Mouse (Mus musculus) monocyte, adult 59 days (primary cell): ENCODE results near the gene Synrg. TPM values are rescaled to one million over a fixed set of nuclear protein-coding genes. Genes with fewer than 3 reads are reported as not detected.

Experiments used
- total RNA-seq, 2 experiments: library from RNA; stranded (reverse); gene quantifications; one replicate each; pipeline ENCODE4 v1.2.4; 2023

Gene Synrg
- total RNA-seq: 10 to 100 TPM; 56.0 to 61.6 TPM

DNA sequence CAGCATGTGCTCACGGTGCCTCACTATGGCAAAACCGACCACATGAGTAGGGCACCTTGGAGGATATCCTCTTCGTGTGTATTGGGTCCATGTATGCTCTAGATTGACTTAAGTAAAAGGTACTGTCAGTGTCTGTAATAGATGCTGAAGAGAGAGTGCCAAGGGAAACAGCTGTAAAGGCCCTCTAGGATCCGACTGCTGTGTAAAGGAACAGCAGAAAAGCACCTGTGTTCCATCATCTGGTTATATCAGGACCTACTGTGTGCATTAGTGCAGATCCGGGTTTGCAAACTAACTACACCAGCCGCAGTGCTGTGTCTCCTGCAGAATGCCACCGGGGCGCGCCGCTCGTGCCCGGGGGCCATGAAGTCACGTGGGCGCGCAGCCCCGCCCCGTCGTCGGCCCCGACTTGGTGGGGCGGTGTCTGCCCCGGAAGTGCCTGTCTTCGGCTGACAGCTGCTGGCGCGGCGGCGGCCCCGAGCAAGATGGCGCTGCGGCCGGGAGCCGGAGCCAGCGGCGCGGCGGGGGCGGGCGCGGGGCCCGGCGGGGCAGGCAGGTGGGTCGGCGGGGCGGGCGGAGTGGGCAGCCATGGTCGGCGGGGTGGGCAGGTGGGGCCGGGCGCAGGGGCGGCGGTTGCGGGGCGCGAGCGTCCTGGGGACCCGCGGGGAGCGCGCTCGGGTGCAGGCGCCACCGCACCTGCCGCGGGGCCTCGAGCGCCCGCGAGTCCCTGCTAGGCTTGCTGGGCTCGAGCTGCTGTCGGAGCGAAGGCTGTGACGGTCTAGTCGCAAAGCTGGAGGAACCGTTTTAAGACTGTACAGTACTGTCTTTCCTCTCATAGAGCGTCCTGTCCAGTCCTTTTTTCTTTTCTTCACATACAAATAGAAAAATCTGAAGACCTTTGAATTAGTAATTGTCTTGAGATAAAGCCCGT is at the start of gene Synrg:
Gene Synrg (plus strand): TSS at position 438 of the 931 bp plus-strand sequence.

DNA sequence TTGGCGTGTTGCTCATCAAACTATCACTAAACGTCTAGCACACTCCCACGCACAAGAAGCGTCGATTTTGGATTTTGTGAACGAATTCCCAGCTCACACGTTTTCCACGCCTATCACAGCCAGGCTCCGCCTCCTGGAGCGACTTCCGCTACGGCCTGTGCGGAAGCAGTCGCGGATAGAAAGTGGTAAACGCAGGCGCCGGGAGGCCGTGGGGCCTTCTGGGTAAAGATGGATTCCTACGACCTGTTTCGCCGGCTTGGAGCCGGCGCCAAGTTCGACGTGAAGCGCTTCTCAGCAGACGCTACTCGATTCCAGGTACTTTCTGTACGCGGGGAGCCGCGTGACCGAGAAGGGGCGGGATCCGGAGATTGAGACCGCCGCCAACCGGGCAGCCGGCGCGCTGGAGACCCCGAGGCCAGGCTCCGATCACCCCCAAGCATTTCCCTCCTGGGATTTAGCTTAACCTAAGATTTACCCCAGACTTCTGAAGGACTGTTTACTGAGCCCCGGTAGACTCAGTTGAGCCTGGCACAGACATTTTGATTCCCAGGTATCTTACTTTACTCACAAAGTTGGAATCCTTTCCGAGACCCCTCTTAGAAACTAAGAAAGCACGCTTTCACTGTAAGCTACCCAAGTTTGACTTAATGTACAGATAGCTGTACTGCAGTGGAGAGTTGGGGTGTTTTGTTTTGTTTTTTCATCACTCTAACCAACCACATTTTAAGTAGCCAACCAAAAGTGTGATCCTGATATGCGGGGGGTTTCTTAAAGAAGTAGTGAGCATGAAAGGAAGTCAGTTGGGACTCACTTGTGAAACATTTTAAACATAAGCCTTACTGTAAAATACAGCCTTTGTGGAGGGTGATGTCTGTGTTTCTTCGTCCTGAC is 22.0 kb upstream of the Synrg start, which contains the start of gene Ddx52:
Gene Ddx52 (plus strand): TSS at position 113 of the 891 bp plus-strand sequence.

DNA sequence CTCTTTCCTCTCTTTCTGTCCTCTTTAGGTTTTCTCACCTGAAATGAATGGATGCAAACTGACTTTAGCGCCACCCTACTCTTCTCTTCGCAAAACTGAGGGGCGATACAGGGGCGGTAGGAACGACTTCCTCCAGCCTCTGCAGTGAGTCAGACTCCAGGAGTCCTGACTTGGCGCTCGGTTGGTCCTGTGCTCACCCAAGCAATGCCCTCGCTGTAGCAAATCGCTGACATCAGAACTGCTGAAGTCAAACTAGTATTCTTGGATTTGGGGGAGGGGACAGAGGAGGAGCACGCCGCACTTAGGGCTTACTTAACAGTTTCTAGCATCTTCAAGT is 104.8 kb downstream of the Synrg start, which contains the start of gene Dusp14:
Gene Dusp14 (minus strand): TSS at position 228 of the 337 bp plus-strand sequence.

Other genes with a start within 250 kb of the Synrg start
- not detected for gene Wfdc21, start 217.5 kb upstream of the Synrg start, total RNA-seq
- 10 to 100 TPM; 20.8 to 23.0 TPM for gene Heatr6, start 210.7 kb upstream of the Synrg start, total RNA-seq
- gene Hnf1b, start 114.4 kb upstream of the Synrg start, total RNA-seq: not detected
- gene Ddx52, start 22.4 kb upstream of the Synrg start, total RNA-seq: 10 to 100 TPM; 25.6 to 28.6 TPM
- gene Dusp14, start 104.8 kb downstream of the Synrg start, total RNA-seq: under 1 TPM in 1 of 2 experiments, not detected in 1; 0.49 TPM
- gene Tada2a, start 165.2 kb downstream of the Synrg start, total RNA-seq: 1 to 10 TPM; 4.6 to 6.2 TPM
- gene Acaca, start 165.2 kb downstream of the Synrg start, total RNA-seq: 10 to 100 TPM; 34.1 to 37.9 TPM
- not detected for gene Gm11437, start 203.0 kb downstream of the Synrg start, total RNA-seq